Mouse (Mus musculus): ENCODE data around the gene Nlrp6.
A peak's percentile ranks its signal among the peaks of the same experiment; 100 is the strongest.
"Not testable (repeated sequence)": the region's sequence is repeated elsewhere in the genome, so short reads cannot be mapped to it uniquely, and the experiment has no call there.

Gene Nlrp6

DNA sequence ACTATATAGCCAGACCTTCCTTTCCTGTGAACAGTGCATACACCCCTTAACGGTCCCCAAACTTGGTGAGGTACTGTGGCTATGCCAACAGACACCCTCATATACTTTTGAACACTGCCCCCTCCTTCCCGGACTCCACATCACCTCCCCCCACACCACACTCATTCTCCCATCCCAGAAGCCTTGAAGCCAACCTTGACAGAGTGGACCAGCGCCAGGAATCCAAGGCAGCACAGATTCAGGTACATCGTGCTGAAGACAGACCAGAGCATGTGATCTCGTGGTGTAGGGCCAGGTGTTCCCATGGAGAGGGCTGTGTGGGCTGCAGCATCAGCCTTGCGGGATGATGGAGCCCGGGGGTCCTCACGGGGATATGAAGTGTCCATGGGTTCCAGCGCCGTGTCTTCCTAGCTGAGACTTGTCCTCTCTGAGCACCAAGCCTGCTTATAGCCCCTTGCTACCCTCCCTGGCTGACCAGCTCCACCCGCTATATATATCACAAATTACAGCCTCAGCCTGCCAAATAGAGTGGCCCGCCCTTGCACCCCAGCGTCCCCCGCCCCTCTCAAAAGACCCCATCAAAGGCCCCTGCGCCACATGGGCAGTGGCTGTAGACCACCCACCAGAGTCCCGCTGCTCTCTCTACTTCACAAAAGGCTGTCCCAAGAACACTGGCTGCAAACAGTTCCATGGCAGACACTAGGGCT, 29.3 kb downstream of the Nlrp6 start, which contains the start of gene Ifitm5:
Ifitm5 (minus strand) TSS at position 468 of the 707 bp plus-strand sequence.
- DNase-seq (ENCODE audit: low spot score in 2 of 2), result no peak

- DNase-seq (ENCODE audit: low spot score in 2 of 2), result no peak
Observed at GRCm38 (mm10) chr7:140951051-140951450, 30.3 kb downstream of the Nlrp6 start.

GRCm38 (mm10) chr7:140951765-140952164, 31.1 kb downstream of the Nlrp6 start:
- no peak for DNase-seq (ENCODE audit: low spot score in 2 of 2)

- DNase-seq (ENCODE audit: low spot score in 2 of 2), result no peak
Observed at GRCm38 (mm10) chr7:140952441-140952840, 31.7 kb downstream of the Nlrp6 start.

DNA sequence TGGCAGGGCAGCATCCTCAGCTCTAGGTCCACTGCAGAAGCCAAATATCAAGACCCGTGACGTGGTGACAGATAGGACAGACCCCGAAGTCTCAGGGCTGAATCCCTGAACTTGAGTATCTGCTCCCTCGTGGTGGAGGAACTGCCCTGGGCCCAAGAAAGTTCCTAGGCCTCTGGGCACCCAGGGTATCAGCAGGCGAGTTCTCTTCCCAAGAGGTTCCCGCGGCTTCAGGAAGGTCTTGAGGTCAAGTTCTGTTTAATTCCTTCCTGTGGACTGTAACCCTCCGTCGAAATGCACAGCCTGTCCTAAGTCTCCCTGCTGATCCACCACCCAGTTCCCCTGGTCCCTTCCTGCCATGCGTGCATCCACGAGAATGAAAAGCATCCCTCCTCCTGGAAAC, 32.4 kb downstream of the Nlrp6 start:
- DNase-seq (ENCODE audit: low spot score in 2 of 2), result no peak

DNA sequence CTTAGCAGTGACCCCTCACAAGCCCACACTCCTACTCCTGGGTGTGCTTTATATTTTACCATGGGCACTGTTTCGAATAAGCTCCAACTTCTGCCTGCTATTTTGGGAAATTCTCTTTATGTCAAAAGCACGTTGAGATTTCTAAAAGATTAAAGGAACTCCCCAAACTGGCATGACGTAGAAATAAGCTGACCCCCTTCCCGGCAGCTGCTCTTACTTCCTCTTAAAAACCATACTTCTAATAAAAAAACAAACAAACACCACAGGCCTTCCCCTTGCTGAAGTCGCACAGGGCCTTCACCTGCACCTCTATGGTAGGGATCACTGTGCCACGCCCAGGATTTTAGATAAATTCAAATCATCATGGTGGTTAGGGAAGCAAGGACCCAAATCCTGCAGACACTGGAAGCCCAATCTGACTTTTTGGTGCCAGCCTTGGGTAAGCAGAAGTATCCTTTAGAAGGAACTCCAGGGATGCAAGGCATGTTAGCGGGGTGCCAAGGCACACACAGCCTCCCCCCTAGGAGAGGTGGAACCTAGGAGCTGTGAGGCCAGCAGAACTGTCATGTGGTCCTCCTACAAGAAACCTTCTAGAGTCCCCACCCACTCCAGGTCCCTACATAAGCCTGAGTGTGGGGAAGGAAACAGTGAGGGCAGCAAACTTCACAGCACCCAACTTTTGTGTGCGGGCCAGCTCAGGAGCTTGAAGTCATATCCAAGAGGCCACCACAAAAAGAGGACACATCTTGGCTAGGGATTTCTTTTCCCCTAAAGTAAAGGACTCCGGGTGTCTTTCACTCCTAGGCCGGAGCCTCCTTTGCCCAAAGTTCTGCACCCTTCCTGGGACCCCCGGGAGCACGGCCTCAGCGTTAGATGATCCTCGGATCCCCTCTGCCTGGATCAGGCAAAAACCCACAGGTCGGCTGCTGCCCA, 33.4 kb downstream of the Nlrp6 start:
- DNase-seq (ENCODE audit: low spot score in 2 of 2), result peak in 1 of 2 experiments; percentile 66

DNA sequence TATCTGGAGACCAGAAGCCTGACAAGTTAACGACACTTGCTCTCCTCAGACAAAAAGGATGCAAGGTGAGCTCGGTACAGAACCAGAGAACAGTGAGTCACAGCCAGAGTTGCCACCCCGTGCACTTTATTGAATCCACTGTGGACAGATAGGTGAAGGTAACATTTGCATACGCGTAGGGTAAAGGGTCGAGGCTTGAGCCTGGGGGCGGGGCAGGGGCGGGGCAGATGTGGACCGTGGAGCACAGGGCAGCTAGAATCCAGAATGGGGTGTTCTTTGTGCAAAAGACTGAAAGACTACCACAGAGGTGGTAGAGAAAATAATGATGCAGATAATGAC, 34.0 kb downstream of the Nlrp6 start:
- DNase-seq (ENCODE audit: low spot score in 2 of 2), result peak in 1 of 2 experiments; percentile 60

- no peak for DNase-seq (ENCODE audit: low spot score in 2 of 2)
Observed at GRCm38 (mm10) chr7:140955342-140955741, 34.6 kb downstream of the Nlrp6 start.

DNA sequence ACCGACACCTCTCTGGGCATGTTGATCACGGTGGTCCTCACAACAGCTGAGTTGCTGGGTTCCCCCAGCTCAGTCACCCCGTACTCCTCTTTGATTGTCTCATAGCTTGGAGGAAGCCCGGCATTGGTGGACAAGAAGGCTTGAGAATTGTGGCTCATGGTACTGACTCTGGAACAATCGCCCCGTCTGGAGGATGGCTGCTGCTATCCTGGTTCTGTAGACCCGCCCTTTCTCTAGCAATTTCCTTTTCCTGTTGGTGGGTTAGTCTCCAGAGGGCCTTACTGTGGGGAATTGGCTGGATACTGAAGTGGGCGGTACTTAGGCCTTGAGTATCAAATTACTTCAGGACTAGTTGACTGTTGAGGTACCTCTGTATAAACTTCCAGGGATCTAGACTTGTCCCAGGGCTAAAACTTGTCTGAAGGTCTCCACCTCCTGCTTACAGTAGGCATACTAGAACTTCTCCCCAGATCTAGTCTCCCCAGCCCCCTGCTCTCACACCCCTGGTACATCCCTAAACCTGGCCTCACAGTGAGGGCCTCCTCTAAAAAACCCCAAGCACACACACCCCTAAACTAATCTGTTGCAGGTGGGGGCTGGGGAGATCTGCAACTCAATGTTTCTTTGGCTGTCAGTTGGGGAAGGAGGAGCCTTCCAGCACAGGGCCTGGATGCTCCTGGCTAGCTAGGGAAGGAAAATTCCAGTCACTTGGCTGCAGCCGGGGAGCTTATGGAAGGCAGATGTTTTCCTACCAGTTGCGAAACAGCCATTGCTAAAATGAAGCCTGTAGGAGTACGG, 35.3 kb downstream of the Nlrp6 start, which contains the start of the genes Gm45717 and Ifitm2:
Gm45717 (minus strand) TSS at position 180 of the 798 bp plus-strand sequence.
Ifitm2 (minus strand) TSS at position 230 of the 798 bp plus-strand sequence.
- DNase-seq (ENCODE audit: low spot score in 2 of 2), result peak in 1 of 2 experiments; percentile 67

GRCm38 (mm10) chr7:140956556-140956869, 35.8 kb downstream of the Nlrp6 start:
- DNase-seq (ENCODE audit: low spot score in 2 of 2), result no peak

GRCm38 (mm10) chr7:140959181-140959901, 38.6 kb downstream of the Nlrp6 start:
- DNase-seq (ENCODE audit: low spot score in 2 of 2), result no peak

DNA sequence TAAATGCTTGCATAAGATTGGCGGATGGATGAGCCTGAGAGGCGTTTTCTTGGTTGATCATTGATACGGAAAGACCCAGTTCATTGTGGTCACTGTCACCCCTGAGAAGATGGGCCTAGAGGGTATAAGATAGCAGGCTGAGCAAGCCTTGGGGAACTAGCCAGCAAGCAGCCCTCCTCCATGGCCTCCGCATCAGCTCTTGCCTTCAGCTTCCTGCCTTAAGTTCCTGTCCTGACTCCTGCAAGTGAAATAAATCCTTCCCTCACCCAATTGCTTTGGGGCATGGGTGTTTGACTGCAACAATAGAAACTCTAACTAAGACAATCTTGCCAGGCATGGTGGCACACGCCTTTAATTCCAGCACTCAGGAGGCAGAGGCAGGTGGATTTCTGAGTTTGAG, 39.3 kb downstream of the Nlrp6 start:
- no peak for DNase-seq (ENCODE audit: low spot score in 2 of 2)

DNA sequence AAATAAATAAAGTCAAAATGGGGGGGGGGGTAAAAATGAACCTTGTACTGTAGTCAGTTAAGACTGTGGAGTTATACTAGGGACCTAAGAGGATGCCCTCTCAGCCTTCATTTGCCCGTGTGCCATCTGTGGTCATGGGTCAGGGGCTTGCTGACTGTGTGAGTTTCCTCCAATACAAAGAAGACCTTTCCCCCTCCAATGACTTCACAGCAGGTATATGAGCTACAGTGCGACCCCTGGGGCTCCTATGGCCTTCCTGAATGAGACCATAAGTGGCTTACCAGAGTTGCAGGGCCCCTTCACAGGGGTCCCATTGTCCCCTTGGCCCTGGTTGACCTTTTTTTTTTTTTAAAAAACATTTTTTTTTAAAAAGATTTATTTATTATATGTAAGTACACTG, 40.7 kb downstream of the Nlrp6 start:
- no peak for DNase-seq (ENCODE audit: low spot score in 2 of 2)

DNA sequence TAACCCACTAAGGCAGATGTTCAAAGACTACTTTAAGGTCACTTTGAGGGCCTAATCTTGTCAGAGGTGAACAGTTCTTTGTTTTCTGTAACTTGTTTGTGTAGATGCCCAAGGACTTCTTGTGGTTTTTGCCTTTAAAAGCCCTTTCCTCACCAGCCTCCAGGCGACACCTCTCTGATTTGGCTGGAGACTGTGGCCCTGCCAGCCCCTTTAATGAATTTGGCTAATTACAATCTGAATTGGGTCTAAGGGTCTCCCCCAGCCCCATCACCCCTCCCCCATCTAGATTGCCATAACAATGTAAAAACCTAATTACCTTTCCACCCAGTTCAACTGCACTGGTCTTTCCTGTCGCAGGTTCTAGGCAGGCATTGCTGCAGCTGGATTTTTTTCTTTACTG, 42.0 kb downstream of the Nlrp6 start:
- no peak for DNase-seq (ENCODE audit: low spot score in 2 of 2)

- no peak for DNase-seq (ENCODE audit: low spot score in 2 of 2)
Observed at GRCm38 (mm10) chr7:140966921-140967320, 46.2 kb downstream of the Nlrp6 start, which contains the start of gene Ifitm1. TSS of gene Ifitm1 (plus strand) at chr7:140967221.

- peak in 1 of 2 experiments; percentile 56 for DNase-seq (ENCODE audit: low spot score in 2 of 2)
Observed at GRCm38 (mm10) chr7:140967862-140968591, 47.3 kb downstream of the Nlrp6 start.

GRCm38 (mm10) chr7:140968710-140969109, 48.0 kb downstream of the Nlrp6 start:
- not testable (repeated sequence) for DNase-seq (ENCODE audit: low spot score in 2 of 2)

DNA sequence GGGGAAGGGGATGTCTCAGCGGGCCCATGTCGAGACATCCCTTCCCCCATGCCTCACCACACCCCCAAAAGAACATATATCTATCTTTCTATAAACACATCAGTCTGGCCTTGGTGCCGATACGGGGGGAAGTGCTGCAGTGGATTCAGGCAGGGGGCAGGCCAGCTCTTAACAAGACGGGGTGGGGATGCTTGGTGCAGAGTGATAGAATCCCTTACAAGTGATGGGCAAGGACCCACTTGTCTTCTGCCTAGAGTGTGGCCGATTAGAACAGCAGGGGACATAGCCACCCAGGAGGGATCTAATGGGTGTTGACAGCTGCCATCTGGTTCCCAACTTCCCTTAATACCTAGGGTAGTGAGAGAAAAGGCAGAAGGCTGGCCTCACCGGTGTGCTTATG, 50.2 kb downstream of the Nlrp6 start:
- DNase-seq (ENCODE audit: low spot score in 2 of 2), result peak in 1 of 2 experiments; percentile 56

DNA sequence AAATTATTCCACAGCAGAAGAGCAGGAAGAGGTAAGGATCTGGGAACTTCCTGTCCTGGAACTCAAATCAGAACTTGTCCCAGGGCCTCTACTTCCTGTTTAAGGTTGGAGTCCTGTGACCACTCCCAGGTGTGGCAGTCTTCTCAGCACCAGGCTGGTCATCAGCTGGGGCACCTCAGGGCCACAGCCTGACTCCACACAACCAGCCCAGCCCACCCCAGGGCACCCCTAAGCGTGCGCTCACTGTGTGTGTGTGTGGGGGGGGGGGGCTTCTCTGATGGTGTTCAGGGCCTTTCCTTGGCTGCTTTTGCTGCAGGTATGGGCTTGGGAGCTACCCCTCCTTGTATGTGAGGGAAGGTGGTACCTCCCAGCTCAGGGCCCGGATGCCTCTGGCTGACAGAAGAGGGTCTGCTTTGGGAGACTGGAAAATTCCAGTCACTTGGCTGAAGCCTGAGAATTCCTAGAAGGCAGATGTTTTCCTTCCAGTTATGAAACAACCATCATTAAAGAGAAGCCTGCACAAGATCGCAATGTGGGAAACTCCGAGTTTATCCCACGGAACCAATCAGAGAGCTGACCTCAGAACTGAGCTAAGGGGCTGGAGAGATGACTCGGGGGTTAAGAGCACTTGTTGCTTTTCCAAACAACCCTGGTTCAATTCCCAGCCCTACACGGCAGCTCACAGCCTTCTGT, 50.9 kb downstream of the Nlrp6 start:
- DNase-seq (ENCODE audit: low spot score in 2 of 2), result peak in 1 of 2 experiments; percentile 53

All from spleen, postnatal 4 days (tissue).